Mouse (Mus musculus) T-helper 2 cell (primary cell): ENCODE results near the gene Slc25a48.

Source experiments
- in situ Hi-C: fragments of 300-600 bp; cut with MboI, MseI; formaldehyde crosslinking; loops from one replicate; pipeline ENCODE4 v1.15.1; 2025; ENCODE audit warnings: high pct_unique_total_duplicates

Gene Slc25a48

GRCm38 (mm10) chr13:56449239-56450030 is 11.3 kb downstream of the Slc25a48 start:
- in situ Hi-C loops = no loop called here

DNA sequence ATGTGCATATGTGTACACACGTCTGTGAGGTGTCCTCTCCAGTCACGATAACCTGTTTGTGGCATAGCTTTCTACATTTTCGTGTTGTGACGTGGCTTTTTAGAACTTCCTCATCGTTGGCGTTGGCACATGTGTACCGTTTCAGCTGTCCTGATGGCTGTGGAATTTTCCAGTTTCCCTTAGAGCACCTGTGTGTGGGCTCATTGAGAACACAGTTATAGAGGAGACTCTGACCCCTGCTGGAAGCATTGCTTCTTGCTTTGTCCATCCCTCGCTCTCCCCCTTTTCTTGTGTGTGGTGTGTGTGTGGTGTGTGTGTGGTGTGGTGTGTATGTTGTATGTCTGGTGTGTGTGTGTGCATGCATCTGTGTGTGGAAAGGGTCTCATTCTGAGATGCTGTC is 11.9 kb downstream of the Slc25a48 start:
- in situ Hi-C loops = no loop called here

- in situ Hi-C loops = no loop called here
These were observed 19.8 kb downstream of the Slc25a48 start for GRCm38 (mm10) chr13:56458001-56458400.

DNA sequence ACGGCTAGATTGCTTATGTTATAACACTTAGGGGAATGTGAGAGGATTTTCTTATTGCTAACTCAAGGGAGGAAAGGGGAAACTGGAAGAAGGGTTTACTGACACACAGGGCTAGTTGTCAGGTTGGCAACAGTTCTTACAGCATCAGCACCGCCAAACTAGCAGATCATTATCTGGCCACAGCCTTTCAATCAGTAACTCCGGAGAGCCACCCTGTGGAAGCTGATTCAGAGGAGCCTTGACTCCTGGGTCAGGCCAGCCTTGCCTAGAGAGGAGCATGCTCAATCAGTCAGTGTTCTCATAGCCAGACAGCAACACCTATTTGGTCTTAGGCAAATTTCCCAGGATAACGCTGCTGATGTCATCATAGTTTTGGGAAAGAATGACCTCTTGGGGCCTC is 23.3 kb downstream of the Slc25a48 start:
- in situ Hi-C loops = no loop called here

GRCm38 (mm10) chr13:56462791-56463190 is 24.6 kb downstream of the Slc25a48 start:
- in situ Hi-C loops = no loop called here

DNA sequence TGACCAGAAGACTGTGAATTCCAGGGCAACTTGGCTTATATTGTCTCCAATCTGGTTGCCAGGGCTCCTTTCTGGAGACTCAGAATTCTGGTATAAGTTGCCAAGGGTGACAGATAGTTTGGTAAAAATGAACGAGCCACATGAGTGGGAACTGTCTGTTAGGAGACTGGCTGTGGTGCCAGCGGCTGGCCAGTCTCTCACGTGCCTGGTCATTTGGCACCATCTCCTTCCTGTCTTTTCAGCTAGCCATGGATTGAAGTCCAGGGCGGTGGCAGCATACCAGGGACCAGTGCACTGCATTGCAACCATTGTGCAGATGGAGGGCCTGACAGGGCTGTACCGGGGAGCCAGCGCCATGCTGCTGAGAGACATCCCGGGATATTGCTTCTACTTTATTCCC is 25.1 kb downstream of the Slc25a48 start:
- in situ Hi-C loops = no loop called here

- in situ Hi-C loops = no loop called here
These were observed 25.6 kb downstream of the Slc25a48 start for GRCm38 (mm10) chr13:56463750-56464149.

DNA sequence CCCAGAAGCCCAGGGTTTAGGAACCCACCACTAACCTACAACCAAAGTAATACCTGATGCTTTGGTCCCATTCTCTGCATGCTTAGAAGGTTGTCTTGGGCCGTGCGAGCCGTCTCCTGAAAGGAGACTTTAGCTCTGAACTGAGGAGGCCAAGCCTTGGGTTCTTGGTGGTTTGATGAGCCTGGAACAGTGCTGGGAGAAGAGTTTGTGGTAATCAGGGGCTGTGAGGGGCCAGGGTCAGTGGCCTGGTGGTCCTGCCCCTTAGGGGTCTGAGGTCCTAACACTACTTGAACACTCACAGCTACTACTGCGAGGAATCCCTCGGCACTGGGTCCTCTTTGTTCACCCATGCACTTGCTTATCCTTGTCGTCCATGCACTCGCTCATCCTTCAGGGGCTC is 29.6 kb downstream of the Slc25a48 start:
- in situ Hi-C loops = no loop called here

DNA sequence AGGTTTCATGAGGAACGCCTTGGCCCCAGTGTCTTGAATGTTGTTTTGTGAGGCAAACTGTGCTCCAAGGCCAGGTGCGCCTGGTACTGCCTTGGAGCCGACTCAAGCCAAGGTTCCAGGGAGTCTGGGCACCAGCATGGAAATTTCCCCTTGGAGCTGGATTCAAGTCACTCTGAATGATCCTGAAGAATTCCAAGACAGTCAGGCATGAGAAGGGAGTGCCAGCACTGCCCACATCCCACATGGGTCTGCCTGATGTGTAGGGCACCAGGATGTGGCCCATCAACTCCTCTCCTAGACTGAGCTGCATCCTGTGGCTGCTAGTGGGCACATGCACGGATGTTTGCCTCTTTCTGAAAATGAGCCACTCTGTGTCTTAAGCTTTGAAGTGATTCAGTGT is 30.4 kb downstream of the Slc25a48 start:
- in situ Hi-C loops = no loop called here

DNA sequence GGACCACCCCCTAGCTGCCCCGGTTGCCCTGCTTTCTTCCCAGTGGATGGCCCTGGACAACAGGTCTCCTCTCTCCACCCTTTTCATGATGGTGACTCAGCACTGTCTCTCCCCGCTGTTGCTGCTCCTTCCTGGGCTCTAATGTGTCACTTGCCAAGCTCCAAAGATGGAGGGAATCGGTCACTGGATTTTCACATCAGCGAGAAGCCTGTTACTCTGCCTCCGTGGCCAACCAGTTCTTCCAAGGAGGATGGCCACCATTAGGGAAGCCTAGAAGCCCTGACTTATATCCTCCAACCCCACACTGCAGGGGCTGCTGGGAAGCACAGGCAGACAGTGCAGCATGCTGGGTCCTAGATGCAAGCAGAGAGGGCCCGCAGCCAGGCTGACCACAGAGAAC is 33.1 kb downstream of the Slc25a48 start:
- in situ Hi-C loops = no loop called here

- in situ Hi-C loops = no loop called here
These were observed 33.8 kb downstream of the Slc25a48 start for GRCm38 (mm10) chr13:56471951-56472350.

- in situ Hi-C loops = no loop called here
These were observed 34.5 kb downstream of the Slc25a48 start for GRCm38 (mm10) chr13:56472661-56473060.

DNA sequence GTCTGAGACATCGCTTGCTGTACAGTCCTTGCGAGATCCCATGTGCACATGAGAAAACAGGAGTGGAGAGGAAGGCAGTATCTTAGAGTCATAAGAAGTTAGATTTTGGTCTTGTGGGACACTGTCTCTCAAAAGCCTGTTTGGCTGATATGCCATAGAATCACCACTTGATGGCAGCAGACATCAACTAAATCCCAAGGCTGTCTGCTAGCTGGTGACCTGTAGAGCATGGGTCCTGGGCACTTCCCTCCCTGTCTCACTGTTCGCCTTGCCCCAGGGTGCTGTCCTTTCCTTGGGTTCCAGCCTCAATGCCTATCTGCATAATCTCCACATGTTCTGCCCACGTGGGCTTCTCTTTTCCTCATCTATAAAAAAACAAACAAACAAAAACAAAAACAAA is 37.2 kb downstream of the Slc25a48 start:
- in situ Hi-C loops = loop anchor here (5.0 kb wide), 1 partner anchor 292 kb away; no protein-coding TSS in a partner anchor

GRCm38 (mm10) chr13:56476790-56477189 is 38.6 kb downstream of the Slc25a48 start:
- in situ Hi-C loops = loop anchor here (5.0 kb wide), 1 partner anchor 291 kb away; no protein-coding TSS in a partner anchor

- in situ Hi-C loops = loop anchor here (5.0 kb wide), 1 partner anchor 290 kb away; no protein-coding TSS in a partner anchor
These were observed 39.1 kb downstream of the Slc25a48 start for GRCm38 (mm10) chr13:56477271-56477670.

DNA sequence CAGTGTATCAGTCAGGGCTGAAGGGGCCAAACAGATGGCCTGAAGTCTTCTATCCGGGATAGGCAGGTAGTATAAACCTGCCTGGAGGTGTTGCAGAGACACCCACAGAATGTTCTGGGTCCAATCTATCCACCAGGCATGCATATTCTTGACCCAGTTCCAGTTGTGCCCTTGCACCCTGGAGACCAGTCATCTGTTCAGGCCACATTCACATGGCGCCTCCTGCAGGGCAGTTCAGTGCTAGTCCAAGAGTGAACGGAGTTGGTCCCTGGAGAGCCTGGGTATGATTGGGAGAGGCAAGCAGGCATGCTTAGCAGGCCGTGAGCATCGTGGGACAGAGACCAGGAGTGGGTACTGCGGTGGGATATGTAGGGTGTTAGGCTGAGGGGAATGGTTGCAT is 39.9 kb downstream of the Slc25a48 start:
- in situ Hi-C loops = loop anchor here (5.0 kb wide), 1 partner anchor 289 kb away; no protein-coding TSS in a partner anchor

DNA sequence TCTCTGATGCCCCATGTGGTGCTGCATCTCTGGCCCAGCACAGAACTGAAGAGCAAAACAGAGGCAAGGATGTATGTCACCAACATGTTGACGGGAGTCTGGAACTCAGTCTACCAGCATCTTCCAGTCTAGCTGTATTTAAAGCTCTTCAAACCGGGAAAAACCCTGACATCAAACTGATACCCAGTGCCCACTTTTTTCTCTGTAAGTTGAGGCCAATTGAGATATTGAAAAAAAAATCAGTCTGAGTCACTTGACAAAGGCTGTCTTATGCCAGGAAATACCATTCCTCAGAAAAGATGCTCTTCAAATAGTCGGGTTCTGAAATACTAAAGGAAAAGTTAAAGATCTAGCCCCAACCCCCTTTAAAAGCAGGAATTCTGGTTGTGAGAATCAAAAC is 44.0 kb downstream of the Slc25a48 start, which contains the start of gene Il9:
Gene Il9, minus strand, starts transcription at position 101 of the 400 bp plus-strand sequence.
- in situ Hi-C loops = no loop called here

- in situ Hi-C loops = no loop called here
These were observed 49.9 kb downstream of the Slc25a48 start for GRCm38 (mm10) chr13:56488012-56488411.

- in situ Hi-C loops = no loop called here
These were observed 56.3 kb downstream of the Slc25a48 start for GRCm38 (mm10) chr13:56494440-56494839.

DNA sequence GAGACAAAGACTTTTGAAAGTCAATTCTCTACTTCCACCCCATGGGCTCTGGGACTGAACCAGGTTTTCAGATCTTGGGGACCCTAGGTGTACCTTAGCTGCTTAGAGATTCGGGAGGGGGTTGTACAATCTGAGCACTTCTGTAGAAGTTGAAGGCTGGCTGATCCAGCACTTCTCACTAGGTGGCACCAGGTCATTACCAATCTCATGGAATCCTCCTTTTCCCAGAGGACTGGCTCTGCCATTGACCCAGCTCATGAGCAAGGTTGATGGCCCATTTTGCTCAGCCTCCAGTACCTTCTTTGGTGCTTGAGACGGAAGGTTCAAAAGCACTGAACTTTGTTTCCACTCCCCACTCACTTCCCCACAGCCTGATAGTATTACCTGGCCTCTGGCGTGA is 62.0 kb downstream of the Slc25a48 start:
- in situ Hi-C loops = no loop called here

DNA sequence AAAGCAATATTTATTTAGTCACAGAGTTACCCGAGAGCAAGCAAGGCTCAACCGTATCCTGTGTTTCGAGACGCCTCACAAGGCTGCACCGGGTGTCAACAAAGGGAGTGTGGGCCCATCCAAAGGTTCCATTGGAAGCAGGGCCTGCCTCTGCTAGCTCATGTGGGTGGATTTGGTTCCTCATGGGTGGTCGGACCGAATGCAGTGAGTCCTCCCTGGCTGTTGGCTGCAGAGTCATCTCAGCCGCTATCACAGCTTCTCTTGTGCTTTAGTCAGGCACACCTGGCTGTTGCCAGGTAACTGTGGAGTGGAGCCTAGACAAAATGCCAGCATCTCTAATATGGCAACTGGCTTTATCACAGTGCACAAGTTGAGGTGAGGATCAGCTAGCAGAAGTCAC is 62.5 kb downstream of the Slc25a48 start:
- in situ Hi-C loops = no loop called here

DNA sequence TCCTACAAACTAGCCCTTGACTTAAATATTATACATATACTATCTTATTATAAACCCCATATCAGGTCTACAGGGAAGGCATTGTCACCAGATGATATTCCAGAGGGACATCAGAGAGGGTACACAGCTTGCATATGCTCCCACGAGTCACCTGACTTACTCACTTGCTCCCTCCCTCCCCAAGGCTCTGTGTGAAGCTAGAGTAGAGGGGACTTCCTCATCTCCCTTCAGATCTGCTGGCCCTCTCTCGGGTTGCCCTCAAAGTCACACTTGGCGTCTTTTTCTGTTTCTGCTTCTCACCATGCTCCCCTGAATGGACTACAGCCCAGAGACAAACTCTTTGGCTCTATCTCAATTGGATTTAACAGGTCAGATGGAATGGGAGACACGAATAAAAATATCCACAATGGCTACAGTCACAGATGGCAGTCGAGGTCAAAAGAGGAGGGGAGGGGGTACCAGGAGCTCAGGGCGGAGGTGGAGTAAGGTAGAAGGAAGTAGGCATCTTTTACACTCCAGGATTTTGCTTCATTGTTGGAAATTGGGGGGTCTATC is 63.8 kb downstream of the Slc25a48 start:
- in situ Hi-C loops = no loop called here

DNA sequence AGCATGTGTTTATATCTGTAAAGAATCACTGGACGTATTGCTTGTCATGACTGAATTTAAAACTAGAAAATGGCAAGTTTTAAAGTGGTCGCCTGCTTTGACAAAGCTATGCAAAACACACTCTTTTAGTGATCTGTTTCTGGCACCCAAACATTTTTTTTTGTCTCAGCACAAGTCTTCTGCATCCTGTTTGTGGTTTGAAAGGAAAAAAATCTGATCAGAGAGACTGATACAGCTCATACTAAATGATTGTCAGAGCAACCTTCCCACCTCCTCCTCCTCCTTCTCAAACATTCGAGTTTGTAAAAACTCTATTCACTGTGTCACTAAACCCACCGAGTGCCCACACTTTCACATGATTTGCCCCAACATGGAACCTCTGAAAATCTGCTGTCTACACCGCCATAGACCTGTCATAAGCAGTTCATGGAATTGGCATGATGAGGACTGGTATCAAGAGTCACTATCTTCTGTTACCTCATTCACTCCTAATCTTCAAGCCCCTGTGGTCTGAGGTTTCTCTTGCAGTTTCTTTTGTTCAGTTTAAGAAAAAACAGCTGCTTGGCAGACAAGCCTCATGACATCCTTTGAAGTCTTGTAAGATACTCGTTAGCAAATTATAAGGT is 68.8 kb downstream of the Slc25a48 start:
- in situ Hi-C loops = no loop called here
